Mouse (Mus musculus): ENCODE measurements around the gene Dpf3.

DNA sequence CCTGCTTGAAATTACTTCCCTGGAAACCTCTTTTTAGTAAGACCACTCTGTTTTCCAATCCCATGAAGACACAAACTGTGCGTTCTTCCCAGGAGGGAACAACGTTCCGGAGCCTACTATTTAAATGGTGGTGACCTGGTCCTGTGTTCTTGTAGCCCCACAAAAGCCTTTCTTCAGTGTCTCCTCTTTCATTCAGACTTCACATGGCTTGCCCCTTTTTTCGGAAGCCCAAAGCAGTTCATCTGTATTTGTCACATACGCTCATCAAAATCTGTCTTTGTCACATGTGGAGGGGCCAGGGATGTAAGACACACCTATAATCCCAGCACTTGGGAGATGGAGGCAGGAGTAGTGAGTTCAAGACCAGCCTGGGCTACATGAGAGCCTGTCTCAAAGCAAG is 73.8 kb downstream of the Dpf3 start:
- TF ChIP-seq CTCF (IDR thresholded peaks at IDR 0.05; ENCODE audit: extremely low read depth, insufficient read depth, insufficient read length, insufficient replicate concordance) (no peak), POLR2A (IDR thresholded peaks at IDR 0.05; ENCODE audit: low read depth, low read length) (no peak)
